16 mouse cellular contexts compared by ENCODE assay signal in genomic region chr6:71130269-71130668, GRCm38 (mm10). TPM values are rescaled to one million over a fixed set of nuclear protein-coding genes. Genes with fewer than 3 reads are reported as not detected.
DNase-seq lines count a peak whose midpoint lies in the region; ATAC-seq lines count a peak whose summit lies in the region.
"Had no signal": no experiment of that assay in that cellular context is flagged by ENCODE, and none has a peak within 500 bp of the region (broad histone marks: within the 10 kb centered on the region; RNA-seq: fewer than 3 reads in every experiment).

No protein-coding gene starts in this region.

- H3K4me1 ChIP-seq in kidney, embryonic 16.5 days (ENCODE audit: insufficient read depth, low read length): no peaks in the 10 kb centered on the region
- no peaks in the 10 kb centered on the region for H3K4me1 ChIP-seq in liver, embryonic 15.5 days (replicated peaks)
- no peaks in the 10 kb centered on the region for H3K4me1 ChIP-seq in embryonic facial prominence, embryonic 10.5 days
- H3K4me1 ChIP-seq: heart, embryonic 12.5 days; limb, embryonic 15.5 days; neural tube, embryonic 15.5 days had no signal

- no peak overlapping the region for H3K9ac ChIP-seq in kidney, embryonic 16.5 days (replicated peaks; ENCODE audit: low read length)
- H3K9ac ChIP-seq in liver, embryonic 15.5 days: no peak overlapping the region
- H3K9ac ChIP-seq: heart, embryonic 12.5 days; limb, embryonic 15.5 days; neural tube, embryonic 15.5 days had no signal

- no peak overlapping the region for H3K4me3 ChIP-seq in kidney, embryonic 16.5 days (ENCODE audit: low read length)
- no peak overlapping the region for H3K4me3 ChIP-seq in liver, embryonic 15.5 days (replicated peaks)
- H3K4me3 ChIP-seq in embryonic facial prominence, embryonic 10.5 days: no peak overlapping the region
- H3K4me3 ChIP-seq: erythroblast, embryonic 14.5 days; heart, embryonic 12.5 days; limb, embryonic 15.5 days; neural tube, embryonic 15.5 days had no signal

- H3K27ac ChIP-seq in kidney, embryonic 16.5 days (ENCODE audit: low read length): no peak overlapping the region
- H3K27ac ChIP-seq in liver, embryonic 15.5 days (replicated peaks): no peak overlapping the region
- H3K27ac ChIP-seq in embryonic facial prominence, embryonic 10.5 days (replicated peaks): no peak overlapping the region
- H3K27ac ChIP-seq: limb, embryonic 15.5 days; neural tube, embryonic 15.5 days had no signal

- no peaks in the 10 kb centered on the region for H3K27me3 ChIP-seq in kidney, embryonic 16.5 days (ENCODE audit: insufficient read depth, low read length)
- H3K27me3 ChIP-seq in liver, embryonic 15.5 days: no peaks in the 10 kb centered on the region
- no peaks in the 10 kb centered on the region for H3K27me3 ChIP-seq in embryonic facial prominence, embryonic 10.5 days (replicated peaks; ENCODE audit: low read depth, poor library complexity, severe bottlenecking)
- H3K27me3 ChIP-seq: limb, embryonic 15.5 days; neural tube, embryonic 15.5 days had no signal

- WGBS in kidney, embryonic 16.5 days: 67% methylated on average over 1 of the region's 1 CpGs
- 50% methylated on average over 1 of the region's 1 CpGs for WGBS in liver, embryonic 15.5 days (ENCODE audit: insufficient replicate concordance)
- WGBS in embryonic facial prominence, embryonic 10.5 days: 87% methylated on average over 1 of the region's 1 CpGs

- DNase-seq in kidney, adult 18-20 months: peak; percentile 75
- peak; percentile 72 for DNase-seq in lung, postnatal 25 days (ENCODE audit: low spot score)
- DNase-seq in gastrocnemius, postnatal 10 days: no peak
- DNase-seq in gastrocnemius, adult 8-10 months (ENCODE audit: low spot score in 2 of 2): no peak
- no peak for DNase-seq in spleen, postnatal 36 days (ENCODE audit: low spot score in 2 of 2)
- DNase-seq in embryonic facial prominence, embryonic 10.5 days (ENCODE audit: low spot score): no peak
- DNase-seq: cerebellum, postnatal 25 days; heart, postnatal 36 days; thymus, postnatal 14 days had no signal

- H3K4me2 ChIP-seq in kidney, embryonic 16.5 days (replicated peaks; ENCODE audit: low read depth, low read length): no peak overlapping the region
- H3K4me2 ChIP-seq in liver, embryonic 15.5 days: no peak overlapping the region
- H3K4me2 ChIP-seq: heart, embryonic 12.5 days; limb, embryonic 15.5 days; neural tube, embryonic 15.5 days had no signal

- peak; percentile 70 for ATAC-seq in kidney, embryonic 16.5 days (ENCODE audit: low FRiP score, low TSS enrichment)
- ATAC-seq in liver, embryonic 15.5 days (ENCODE audit: insufficient read depth): peak; percentile 34
- ATAC-seq: activated CD4-positive, CD25-positive, alpha-beta regulatory T cell, adult 4 months had no signal

- 0 out of 2 replicates have a peak, but pooled peaks cover 3% of the 10 kb centered on the region for H3K36me3 ChIP-seq in kidney, embryonic 16.5 days (ENCODE audit: insufficient read depth, low read length)
- no peaks in the 10 kb centered on the region for H3K36me3 ChIP-seq in liver, embryonic 15.5 days (replicated peaks)
- no peaks in the 10 kb centered on the region for H3K36me3 ChIP-seq in embryonic facial prominence, embryonic 10.5 days (replicated peaks)
- H3K36me3 ChIP-seq: heart, embryonic 12.5 days; limb, embryonic 15.5 days; neural tube, embryonic 15.5 days had no signal

- H3K9me3 ChIP-seq in kidney, embryonic 16.5 days (ENCODE audit: low read length): no peaks in the 10 kb centered on the region
- no peaks in the 10 kb centered on the region for H3K9me3 ChIP-seq in liver, embryonic 15.5 days (replicated peaks)
- no peaks in the 10 kb centered on the region for H3K9me3 ChIP-seq in embryonic facial prominence, embryonic 10.5 days
- H3K9me3 ChIP-seq: heart, embryonic 12.5 days; limb, embryonic 15.5 days; neural tube, embryonic 15.5 days had no signal

RNA-seq across cellular contexts. Expression of gene Thnsl2, which starts 14.0 kb away (rescaled TPM):
- 57.1 and 69.9 TPM in 2 replicates for polyA plus RNA-seq in kidney, embryonic 16.5 days (2015; fragmentation: Nextera tagmentation; extraction: Ambion mirVana)
- 14.2 and 18.4 TPM in 2 replicates for polyA plus RNA-seq in liver, embryonic 15.5 days (2015; fragmentation: Nextera tagmentation; extraction: Ambion mirVana)
- total RNA-seq in gastrocnemius, postnatal 10 days (2021): 1 to 10 TPM; 7.8 to 8.5 TPM
- total RNA-seq in gastrocnemius, adult 8-10 months (2022): 10 to 100 TPM in 2 of 4 experiments, 1 to 10 TPM in 2; 8.9 to 12.8 (median 9.8) TPM
- 5.3 TPM in 2 replicates for polyA plus RNA-seq in embryonic facial prominence, embryonic 10.5 days (2016; fragmentation: Nextera tagmentation; extraction: Ambion mirVana)
- polyA plus RNA-seq: erythroblast, embryonic 14.5 days had no signal

Comparison
In these comparisons a context has a peak if more than half of its experiments do, and no peak if none do; other contexts are left out.
1. DNase-seq: peak in kidney, adult 18-20 months (single experiment) and lung, postnatal 25 days (single experiment); none in gastrocnemius, postnatal 10 days (single experiment), gastrocnemius, adult 8-10 months (0 of 2), spleen, postnatal 36 days (0 of 2) and embryonic facial prominence, embryonic 10.5 days (single experiment).